Mouse (Mus musculus): ENCODE measurements around the gene Actrt3.

GRCm38 (mm10) chr3:30592418-30592853 lies 7.3 kb downstream of the Actrt3 start:
- TF ChIP-seq POLR2A (IDR thresholded peaks at IDR 0.05; ENCODE audit: control insufficient read depth in 1 of 2, insufficient read depth in 1 of 2, low read depth in 1 of 2, low read length in 2 of 2, poor library complexity in 1 of 2) (no peak), EP300 (IDR thresholded peaks at IDR 0.05; ENCODE audit: low read depth in 1 of 2, low read length in 2 of 2) (no peak), BHLHE40 (IDR thresholded peaks at IDR 0.05; ENCODE audit: borderline replicate concordance, low read depth, low read length) (no peak), GATA1 (IDR thresholded peaks at IDR 0.05; ENCODE audit: low read depth, low read length) (0 out of 2 replicates have a peak, but pooled peaks have one; percentile 23), CTCF (IDR thresholded peaks at IDR 0.05 in 2 of 3, conservative IDR thresholded peaks at IDR 0.05 in 1 of 3; ENCODE audit: control insufficient read depth in 1 of 3, insufficient read depth in 1 of 3, low read depth in 2 of 3, low read length in 3 of 3, poor library complexity in 1 of 3, severe bottlenecking in 1 of 3) (peak in 2 of 3 experiments; percentile 63 to 92; a peak in 4 of 6 replicates), SIN3A (IDR thresholded peaks at IDR 0.05; ENCODE audit: low read length) (peak; percentile 71), MYC (IDR thresholded peaks at IDR 0.05; ENCODE audit: low read depth, low read length) (no peak), ZMIZ1 (IDR thresholded peaks at IDR 0.05; ENCODE audit: low read depth, low read length) (no peak), ELF1 (IDR thresholded peaks at IDR 0.05; ENCODE audit: low read depth, low read length) (peak; percentile 67), NRF1 (IDR thresholded peaks at IDR 0.05; ENCODE audit: insufficient read depth, low read depth, low read length, poor library complexity, severe bottlenecking) (no peak), TBP (IDR thresholded peaks at IDR 0.05; ENCODE audit: low read depth, low read length) (no peak), RAD21 (IDR thresholded peaks at IDR 0.05; ENCODE audit: low read depth, low read length) (peak; percentile 97)
